Mouse (Mus musculus) bone marrow, adult 2 months (tissue): ENCODE results near the gene Gmppb. TPM values are rescaled to one million over a fixed set of nuclear protein-coding genes. Genes with fewer than 3 reads are reported as not detected.

ENCODE experiments used
- H3K27ac ChIP-seq: fragments of 200-500 bp; 2 replicates; pipeline ENCODE4 v1.5.1; 2012; ENCODE audit warnings: low read depth, mild to moderate bottlenecking, control low read depth, inconsistent platforms, low read length; ENCODE audit not compliant: control insufficient read depth, poor library complexity, insufficient read depth
- H3K4me1 ChIP-seq: fragments of 200-500 bp; 2 replicates; pipeline ENCODE4 v1.6.1; 2011; ENCODE audit warnings: low read length; ENCODE audit not compliant: control insufficient read depth, insufficient read depth
- H3K4me3 ChIP-seq: fragments of 200-500 bp; replicated peaks from 2 replicates; pipeline ENCODE3; 2011; ENCODE audit warnings: mild to moderate bottlenecking, low read depth, low read length, control low read depth; ENCODE audit not compliant: control insufficient read depth
- CTCF ChIP-seq: fragments of 200-500 bp; IDR thresholded peaks from 2 replicates; pipeline ENCODE4 v1.5.1; 2011; ENCODE audit warnings: low read length, control low read depth; ENCODE audit not compliant: control insufficient read depth, insufficient read depth
- POLR2A ChIP-seq: fragments of 200-500 bp; IDR thresholded peaks from 2 replicates; pipeline ENCODE4 v1.6.1; 2011; ENCODE audit warnings: low read depth, mild to moderate bottlenecking, control low read depth, low read length, borderline replicate concordance; ENCODE audit not compliant: control insufficient read depth
- WGBS: fragments of 180-500 bp; shearing (Covaris S2); methylation state at CpG from one replicate; pipeline ENCODE4 v1.1.7; 2018; 5-methylcytosine and 5-hydroxymethylcytosine counted together
- polyA plus RNA-seq: library from polyadenylated mRNA; stranded (reverse); fragments of >200 nt; gene quantifications from 2 replicates; pipeline ENCODE4 v1.2.4, GENCODE M21; 2011; ENCODE audit warnings: low replicate concordance; ENCODE audit not compliant: missing spikeins, insufficient read depth, insufficient read length

The Gmppb gene
- polyA plus RNA-seq, 1 experiment, result 17.9 TPM

DNA sequence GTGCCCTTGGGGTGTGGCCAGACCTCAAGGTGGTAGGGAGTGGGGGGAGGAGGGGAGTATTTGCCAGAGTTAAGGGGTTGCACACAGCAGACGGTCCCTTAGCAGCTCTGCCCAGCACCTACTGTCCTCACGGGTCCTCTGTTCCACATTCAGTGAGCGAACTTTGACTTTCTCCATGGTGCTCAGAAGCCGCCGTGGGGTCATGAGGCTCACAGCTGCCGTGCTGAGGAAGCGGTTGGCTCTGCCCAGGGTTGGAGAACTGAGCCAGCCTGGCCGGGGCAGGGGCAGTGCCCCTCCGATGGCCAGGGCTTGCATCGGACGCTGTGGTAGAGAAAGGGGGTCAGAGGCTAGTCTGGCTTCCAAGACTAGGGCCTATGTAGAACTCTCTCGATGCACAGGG lies 14.3 kb downstream of the Gmppb start:
- Histone ChIP-seq H3K27ac (no peak overlapping the region), H3K4me1 (no peaks in the 10 kb centered on the region; the same call in 1 of the 2 replicates), H3K4me3 (no peak overlapping the region)
- WGBS, result 90% methylated on average over 12 of the region's 12 CpGs
- TF ChIP-seq CTCF (no peak), POLR2A (no peak)

GRCm38 (mm10) chr9:108065491-108066011 lies 16.5 kb downstream of the Gmppb start:
- TF ChIP-seq CTCF (peak; percentile 79), POLR2A (no peak)
- no peaks in the 10 kb centered on the region for H3K4me1 ChIP-seq
- H3K27ac ChIP-seq, result no peak overlapping the region
- 53% methylated on average over 5 of the region's 5 CpGs for WGBS
- no peak overlapping the region for H3K4me3 ChIP-seq

- H3K4me1 ChIP-seq, result no peaks in the 10 kb centered on the region
- no peak overlapping the region for H3K27ac ChIP-seq
- 92% methylated on average over 7 of the region's 7 CpGs for WGBS
- H3K4me3 ChIP-seq, result no peak overlapping the region
- TF ChIP-seq CTCF (peak; percentile 2; the same call in 1 of the 2 replicates), POLR2A (no peak)
Observed at GRCm38 (mm10) chr9:108067199-108067598, 18.2 kb downstream of the Gmppb start.

DNA sequence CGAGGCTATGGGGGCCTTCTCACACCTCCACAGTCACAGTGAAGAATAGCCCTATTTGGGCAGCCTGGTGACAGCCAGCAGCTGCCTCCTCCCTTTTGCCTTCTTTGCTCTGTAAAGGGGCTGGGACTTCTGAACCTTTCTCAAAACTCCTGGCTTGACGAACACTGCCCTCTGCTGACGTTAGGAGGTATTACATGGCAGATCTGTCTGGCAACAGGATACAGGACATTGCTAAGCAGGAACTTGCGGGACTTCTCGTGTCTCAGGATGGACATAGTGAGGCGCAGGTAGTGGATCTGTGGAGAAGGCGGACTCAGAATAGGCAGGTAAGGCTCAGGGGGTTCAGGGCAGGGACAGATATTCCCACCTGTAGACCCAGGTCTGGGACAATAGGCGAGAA lies 18.9 kb downstream of the Gmppb start:
- no peak overlapping the region for H3K4me3 ChIP-seq
- WGBS, result 21% methylated on average over 8 of the region's 8 CpGs
- no peaks in the 10 kb centered on the region for H3K4me1 ChIP-seq
- TF ChIP-seq POLR2A (no peak), CTCF (peak; percentile 82)
- H3K27ac ChIP-seq, result no peak overlapping the region

DNA sequence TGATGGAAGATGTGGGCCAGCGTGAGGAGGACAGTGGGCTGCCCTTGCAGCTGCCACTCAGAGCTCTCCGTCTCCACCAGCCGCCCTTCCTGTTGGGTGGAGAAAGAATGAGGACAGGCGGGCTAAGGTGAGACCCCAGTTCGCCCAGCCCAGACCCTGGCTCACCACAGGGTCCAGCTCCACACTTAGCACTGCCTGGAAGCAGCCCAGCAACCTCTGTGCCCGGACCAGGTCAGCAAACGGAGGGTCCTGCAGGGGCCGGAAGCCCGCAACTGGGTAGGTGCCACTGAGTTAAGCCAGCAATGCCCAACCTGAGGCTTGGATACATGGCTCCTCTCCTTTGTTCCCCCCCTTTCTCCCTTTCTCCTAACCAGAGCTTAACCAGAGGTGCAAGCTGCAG lies 20.0 kb downstream of the Gmppb start:
- Histone ChIP-seq H3K4me1 (no peaks in the 10 kb centered on the region), H3K4me3 (no peak overlapping the region), H3K27ac (no peak overlapping the region)
- WGBS, result 93% methylated on average over 9 of the region's 9 CpGs
- TF ChIP-seq CTCF (no peak), POLR2A (no peak)

DNA sequence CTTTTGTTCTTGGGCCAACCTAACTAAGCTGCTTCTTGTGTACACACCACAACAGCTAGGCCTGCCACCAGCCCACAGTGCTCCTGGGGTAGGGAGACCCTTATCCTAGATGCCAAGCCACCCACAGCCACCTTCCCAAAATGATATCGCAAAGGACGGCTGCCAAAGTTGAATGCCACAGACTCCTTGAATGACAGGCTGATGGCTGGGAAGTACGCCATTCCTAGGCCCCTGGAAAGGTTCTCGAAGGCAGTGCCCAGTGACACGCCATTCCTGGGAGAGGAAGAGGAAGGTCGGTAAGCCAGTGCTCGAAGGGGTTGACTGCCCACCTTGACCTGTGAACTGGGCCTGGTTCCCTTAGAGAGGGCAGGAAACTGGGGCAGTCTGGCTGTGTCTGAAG lies 20.5 kb downstream of the Gmppb start:
- 91% methylated on average over 7 of the region's 7 CpGs for WGBS
- TF ChIP-seq CTCF, result no peak
- TF ChIP-seq POLR2A, result no peak
- no peak overlapping the region for H3K27ac ChIP-seq
- no peak overlapping the region for H3K4me3 ChIP-seq
- H3K4me1 ChIP-seq, result no peaks in the 10 kb centered on the region

- 94% methylated on average over 4 of the region's 4 CpGs for WGBS
- Histone ChIP-seq H3K27ac (no peak overlapping the region), H3K4me3 (no peak overlapping the region), H3K4me1 (no peaks in the 10 kb centered on the region)
- TF ChIP-seq CTCF (no peak), POLR2A (no peak)
Observed at GRCm38 (mm10) chr9:108071801-108072200, 22.8 kb downstream of the Gmppb start.

- 90% methylated on average over 9 of the region's 9 CpGs for WGBS
- TF ChIP-seq POLR2A (no peak), CTCF (no peak)
- Histone ChIP-seq H3K27ac (no peak overlapping the region), H3K4me3 (no peak overlapping the region), H3K4me1 (no peaks in the 10 kb centered on the region)
Observed at GRCm38 (mm10) chr9:108072481-108072924, 23.5 kb downstream of the Gmppb start.
